Mouse (Mus musculus): ENCODE measurements at regions not wholly inside any gene's neighbourhood (a gene's known extent, or its start where the extent isn't known, plus 50 kb on each side); places are given as distances from the start of the nearest gene placed in this dataset.

DNA sequence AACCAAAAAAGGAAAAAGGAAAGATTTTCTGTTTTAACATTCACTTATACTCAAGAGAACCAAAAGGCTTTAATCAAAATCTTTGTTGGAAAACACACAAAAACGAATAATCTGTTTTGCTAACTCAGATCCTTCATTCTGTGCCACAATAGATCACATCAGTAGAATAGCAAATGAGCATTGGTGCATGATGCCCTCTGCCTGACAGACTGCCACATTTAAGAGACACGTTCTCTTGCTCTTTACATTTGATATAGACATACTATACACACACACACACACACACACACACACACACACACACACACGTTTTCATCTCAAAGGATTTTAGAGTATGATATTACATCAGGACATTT is 1260.5 kb downstream of the Pla2g4a start:
- H3K27ac ChIP-seq = no peak overlapping the region
- H3K4me3 ChIP-seq = no peak overlapping the region
- TF ChIP-seq CTCF (IDR thresholded peaks at IDR 0.05) = no peak
- no peak for DNase-seq (ENCODE audit: extremely low spot score in 1 of 2, low spot score in 2 of 2)
- intact Hi-C loops (cut with DNase I) = no loop called here

DNA sequence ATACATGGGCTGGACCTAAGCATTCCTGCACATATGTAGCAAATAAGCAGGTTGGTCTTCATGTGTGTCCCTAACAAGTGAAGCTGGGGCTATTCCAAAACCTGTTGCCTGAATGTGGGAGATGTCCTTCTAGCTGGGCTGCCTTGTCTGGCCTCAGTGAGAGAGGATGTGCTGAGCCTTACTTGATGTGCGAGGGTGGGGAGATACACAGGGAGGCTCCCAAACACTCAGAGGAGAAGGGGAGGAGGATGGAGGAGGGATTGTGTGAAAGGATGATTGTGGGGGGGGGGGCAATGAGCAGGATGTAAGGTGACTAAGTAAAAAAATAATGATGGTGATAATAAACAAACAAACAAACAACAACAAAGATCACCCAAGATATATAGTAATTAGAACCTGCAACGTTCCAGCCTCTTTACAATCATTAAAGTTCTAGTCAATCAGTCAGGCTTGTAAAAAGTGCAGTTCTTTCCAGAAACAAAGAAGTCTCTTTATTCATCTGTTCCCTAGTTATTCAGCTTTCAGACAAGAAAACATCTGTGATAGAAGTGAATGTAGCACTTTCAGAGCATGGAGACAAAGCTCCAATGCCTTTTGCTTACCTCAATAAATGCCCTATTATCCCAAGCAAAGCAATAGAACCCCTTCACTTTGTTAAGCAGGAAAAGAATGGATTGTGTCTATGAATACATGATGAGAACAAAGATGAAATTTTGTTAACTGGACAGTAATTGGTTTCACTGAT is 1261.1 kb downstream of the Pla2g4a start:
- TF ChIP-seq CTCF (IDR thresholded peaks at IDR 0.05) = no peak
- intact Hi-C loops (cut with DNase I) = no loop called here
- no peak overlapping the region for H3K4me3 ChIP-seq
- no peak overlapping the region for H3K27ac ChIP-seq
- DNase-seq (ENCODE audit: extremely low spot score in 1 of 2, low spot score in 2 of 2) = no peak

DNA sequence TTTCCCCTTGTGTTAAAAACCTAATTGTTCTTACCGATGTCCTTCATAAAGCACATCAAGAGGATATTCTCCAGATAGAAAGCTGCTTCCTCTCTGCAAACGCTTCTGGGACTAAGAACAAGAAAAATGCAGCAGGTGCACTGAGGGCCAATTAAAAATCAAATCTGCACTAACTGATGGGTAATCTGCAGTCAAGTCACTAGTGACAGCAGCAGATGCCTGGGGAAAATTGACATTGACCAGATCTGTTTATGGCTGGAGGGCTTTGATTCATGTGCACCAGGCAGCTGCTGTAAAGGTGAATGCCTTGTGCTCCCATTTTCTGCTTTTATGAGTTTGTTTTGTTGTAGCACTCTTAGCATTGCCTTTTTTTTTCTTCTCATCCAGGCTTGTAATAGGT is 1271.0 kb downstream of the Pla2g4a start:
- intact Hi-C loops (cut with DNase I) = no loop called here
- TF ChIP-seq CTCF (IDR thresholded peaks at IDR 0.05) = no peak
- no peak for DNase-seq (ENCODE audit: extremely low spot score in 1 of 2, low spot score in 2 of 2)

DNA sequence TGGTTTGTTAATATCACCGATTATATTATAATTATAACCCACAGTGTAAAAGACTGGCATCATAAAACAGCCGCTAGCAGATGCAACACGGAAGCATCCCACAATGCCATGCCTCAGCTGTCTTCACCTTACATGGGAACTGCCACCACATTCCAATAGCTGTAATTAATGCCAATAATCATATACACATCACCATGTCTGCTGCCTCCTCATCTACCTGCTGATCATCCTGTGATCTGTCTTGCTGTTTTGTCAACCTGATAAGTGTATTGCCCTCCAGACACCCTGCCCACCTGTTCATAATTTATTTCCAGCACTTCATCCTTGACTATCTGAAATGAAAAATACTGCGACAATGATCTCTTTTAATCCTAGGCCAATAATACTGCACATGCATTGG is 1271.5 kb downstream of the Pla2g4a start:
- no peak for TF ChIP-seq CTCF (IDR thresholded peaks at IDR 0.05)

More for the DNA sequence above, 1271.0 kb downstream of the Pla2g4a start:
- H3K4me3 ChIP-seq = no peak overlapping the region
- H3K27ac ChIP-seq = no peak overlapping the region

DNA sequence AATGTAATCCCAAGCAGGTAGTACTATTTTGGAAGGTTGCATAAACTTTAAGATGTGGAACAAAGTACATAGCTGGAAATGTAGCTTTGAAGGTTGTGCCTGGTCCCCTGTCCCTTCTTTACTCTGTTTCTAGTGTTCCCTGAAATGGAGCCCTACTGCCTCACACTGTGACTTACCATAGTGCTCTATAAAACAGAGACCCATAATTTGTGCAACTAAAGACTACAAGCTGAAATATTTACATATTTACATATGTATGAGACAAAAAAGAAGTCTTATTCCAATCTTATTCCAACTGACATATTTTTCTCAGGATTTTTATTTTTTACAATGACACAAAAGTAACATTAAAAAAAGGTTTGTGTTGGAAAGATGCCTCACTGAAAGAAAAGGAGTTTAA is 1285.6 kb downstream of the Pla2g4a start:
- TF ChIP-seq CTCF (IDR thresholded peaks at IDR 0.05) = no peak
- intact Hi-C loops (cut with DNase I) = no loop called here
- H3K27ac ChIP-seq = no peak overlapping the region
- DNase-seq (ENCODE audit: extremely low spot score in 1 of 2, low spot score in 2 of 2) = no peak
- H3K4me3 ChIP-seq = no peak overlapping the region

More for the DNA sequence above, 1271.5 kb downstream of the Pla2g4a start:
- DNase-seq (ENCODE audit: extremely low spot score in 1 of 2, low spot score in 2 of 2) = no peak
- Histone ChIP-seq H3K27ac (no peak overlapping the region), H3K4me3 (no peak overlapping the region)
- intact Hi-C loops (cut with DNase I) = no loop called here

DNA sequence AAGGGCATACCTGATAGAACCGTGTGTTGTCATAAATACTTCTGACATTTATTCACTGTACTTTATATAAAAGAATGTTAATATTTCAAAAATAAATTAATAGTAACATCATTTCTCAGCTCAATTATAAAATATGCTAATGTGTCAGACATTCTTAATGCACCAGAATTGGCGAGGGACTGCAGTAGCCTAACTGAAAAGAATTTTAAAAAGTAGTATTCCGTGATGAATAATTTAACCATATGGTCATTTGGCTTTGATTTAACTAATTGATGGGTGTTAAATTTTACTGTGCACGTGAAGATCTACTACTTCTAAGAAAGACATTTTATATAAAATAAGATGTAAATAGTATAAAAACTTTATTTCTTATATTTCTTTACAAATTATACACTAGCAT is 1296.7 kb downstream of the Pla2g4a start:
- TF ChIP-seq CTCF (IDR thresholded peaks at IDR 0.05) = no peak
- no peak overlapping the region for H3K27ac ChIP-seq
- DNase-seq (ENCODE audit: extremely low spot score in 1 of 2, low spot score in 2 of 2) = no peak
- no peak overlapping the region for H3K4me3 ChIP-seq
- intact Hi-C loops (cut with DNase I) = no loop called here

DNA sequence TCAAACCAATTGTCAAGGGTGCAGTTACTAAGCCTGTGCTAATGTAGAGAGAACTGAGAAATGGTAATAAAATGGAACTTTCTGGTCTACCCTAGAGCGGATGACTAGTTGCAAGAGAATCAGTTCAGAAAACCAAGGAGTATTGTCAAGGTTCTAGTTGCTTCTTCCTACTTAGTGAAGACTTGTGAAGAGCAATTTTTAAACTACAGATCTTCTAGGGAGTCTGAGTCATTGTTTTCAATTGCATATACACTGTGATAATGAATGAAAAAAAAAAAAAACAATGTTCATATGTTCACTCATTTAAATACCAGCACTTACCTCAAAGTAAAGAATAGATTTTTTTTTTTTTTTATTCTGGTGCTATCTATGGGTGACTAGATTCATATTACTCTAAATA is 1304.1 kb downstream of the Pla2g4a start:
- DNase-seq (ENCODE audit: extremely low spot score in 1 of 2, low spot score in 2 of 2) = no peak
- no peak overlapping the region for H3K4me3 ChIP-seq
- TF ChIP-seq CTCF (IDR thresholded peaks at IDR 0.05) = no peak
- no peak overlapping the region for H3K27ac ChIP-seq
- intact Hi-C loops (cut with DNase I) = loop anchor here (1.0 kb wide), 1 partner anchor 50 kb away; no protein-coding TSS in a partner anchor

Measured in left cerebral cortex, adult 2 months (tissue).